Mouse (Mus musculus) liver, embryonic 16.5 days (tissue): ENCODE measurements at regions not wholly inside any gene's neighbourhood (a gene's known extent, or its start where the extent isn't known, plus 50 kb on each side); places are given as distances from the start of the nearest gene placed in this dataset.

Source experiments
- ATAC-seq: fragments of 200-750 bp; cut with Nextera tagmentation; 2 replicates; pipeline ENCODE4 v1.8.0; 2017; ENCODE audit warnings: low read depth, mild to moderate bottlenecking, moderate number of reproducible peaks, moderate library complexity
- H3K27ac ChIP-seq: fragments of 300-500 bp; sonication (generic); 2 replicates; pipeline ENCODE4 v1.5.1; 2014; ENCODE audit warnings: mild to moderate bottlenecking, low read length
- H3K27me3 ChIP-seq: fragments of 300-500 bp; sonication (generic); 2 replicates; pipeline ENCODE4 v1.6.1; 2014; ENCODE audit warnings: low read depth, low read length, mixed read lengths; ENCODE audit not compliant: control insufficient read depth, insufficient read depth
- H3K36me3 ChIP-seq: fragments of 300-500 bp; sonication (generic); 2 replicates; pipeline ENCODE4 v1.6.1; 2014; ENCODE audit warnings: mild to moderate bottlenecking; ENCODE audit not compliant: control insufficient read depth, insufficient read depth
- H3K4me1 ChIP-seq: fragments of 300-500 bp; sonication (generic); 2 replicates; pipeline ENCODE4 v1.6.1; 2014; ENCODE audit warnings: low read depth, low read length, mixed read lengths; ENCODE audit not compliant: control insufficient read depth
- H3K4me2 ChIP-seq: fragments of 300-500 bp; sonication (generic); 2 replicates; pipeline ENCODE4 v1.6.1; 2014; ENCODE audit warnings: low read depth, low read length, mixed read lengths
- H3K4me3 ChIP-seq: fragments of 300-500 bp; sonication (generic); 2 replicates; pipeline ENCODE4 v1.5.1; 2014; ENCODE audit warnings: low read depth, mild to moderate bottlenecking, low read length
- H3K9ac ChIP-seq: fragments of 300-500 bp; sonication (generic); 2 replicates; pipeline ENCODE4 v1.6.1; 2014; ENCODE audit warnings: low read depth, low read length
- H3K9me3 ChIP-seq: fragments of 300-500 bp; sonication (generic); replicated peaks from 2 replicates; pipeline ENCODE4 v1.6.1; 2016; ENCODE audit warnings: low read length; ENCODE audit not compliant: control insufficient read depth
- WGBS: fragments of 180-500 bp; shearing (Covaris S2); extraction: QIAGEN DNeasy Blood & Tissue Kit; methylation state at CpG from one replicate; pipeline ENCODE4 v1.1.7; 2014; ENCODE audit not compliant: insufficient replicate concordance; 5-methylcytosine and 5-hydroxymethylcytosine counted together

DNA sequence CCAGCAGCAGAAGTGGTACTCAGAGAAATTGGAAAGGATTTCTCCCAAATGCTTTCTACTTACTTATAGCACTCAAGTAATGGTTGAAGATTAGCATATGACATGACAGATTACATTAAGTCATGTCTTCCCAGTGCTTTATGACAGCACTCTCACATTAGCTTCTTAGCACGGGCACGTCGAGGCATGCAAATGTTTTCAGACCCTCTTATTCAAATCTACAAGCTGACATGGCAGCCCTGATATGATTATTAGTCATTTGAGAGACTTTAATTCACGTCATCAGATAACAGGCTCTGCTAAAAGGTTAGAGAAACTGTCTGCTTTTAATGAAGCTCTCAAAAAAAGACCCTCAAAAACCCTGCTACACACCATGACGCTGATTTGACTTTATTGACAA is 590.1 kb downstream of the Lmo4 start:
- Histone ChIP-seq H3K9ac (no peak overlapping the region), H3K4me3 (no peak overlapping the region), H3K4me2 (no peak overlapping the region), H3K27me3 (no peaks in the 10 kb centered on the region), H3K9me3 (no peaks in the 10 kb centered on the region; the same call in 1 of the 2 replicates), H3K36me3 (no peaks in the 10 kb centered on the region), H3K27ac (no peak overlapping the region), H3K4me1 (no peaks in the 10 kb centered on the region)
- ATAC-seq = no peak
- 61% methylated on average over 5 of the region's 5 CpGs for WGBS

DNA sequence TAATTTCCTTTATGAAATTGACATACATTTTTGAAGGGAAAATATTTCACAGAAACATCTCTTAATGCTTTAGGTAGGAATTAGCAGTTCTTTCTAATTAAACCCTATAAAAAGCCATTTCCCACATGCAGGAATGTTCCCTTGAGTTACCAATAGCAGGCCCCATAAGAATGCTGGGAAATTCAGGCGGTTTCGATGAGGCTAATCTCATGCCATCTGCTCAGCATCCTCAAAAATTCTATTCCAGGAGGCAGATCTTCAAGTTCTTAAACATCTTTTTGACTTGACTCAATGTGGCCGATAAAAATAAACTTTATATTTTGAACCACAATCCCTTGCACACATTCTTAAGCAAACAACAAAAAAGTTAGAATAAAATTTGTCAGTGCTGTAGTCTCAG is 591.0 kb downstream of the Lmo4 start:
- no peak overlapping the region for H3K9ac ChIP-seq
- no peak for ATAC-seq
- no peaks in the 10 kb centered on the region for H3K36me3 ChIP-seq
- H3K4me1 ChIP-seq = no peaks in the 10 kb centered on the region
- no peak overlapping the region for H3K27ac ChIP-seq
- no peaks in the 10 kb centered on the region for H3K27me3 ChIP-seq
- H3K4me2 ChIP-seq = no peak overlapping the region
- no peak overlapping the region for H3K4me3 ChIP-seq
- H3K9me3 ChIP-seq = no peaks in the 10 kb centered on the region; the same call in 1 of the 2 replicates
- 69% methylated on average over 3 of the region's 3 CpGs for WGBS

DNA sequence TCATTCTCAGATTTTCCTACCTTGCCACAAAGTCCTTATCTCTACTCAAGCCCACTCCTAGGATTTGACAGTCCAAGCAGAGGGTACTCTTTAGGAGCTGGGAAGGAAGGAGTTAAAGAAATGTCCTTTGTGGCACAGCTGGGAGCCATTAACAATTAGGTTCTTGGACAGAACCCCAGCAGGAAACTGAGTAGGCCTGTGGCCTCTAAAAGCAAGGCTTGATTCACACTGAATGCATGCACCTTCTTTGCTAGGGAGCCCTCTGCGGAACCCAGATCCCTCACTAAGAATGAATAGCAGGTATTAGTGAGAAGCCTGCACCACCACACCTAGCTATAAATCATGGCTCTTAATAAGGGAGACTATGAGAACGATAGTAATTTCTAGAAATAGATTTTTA is 595.3 kb downstream of the Lmo4 start:
- Histone ChIP-seq H3K36me3 (no peaks in the 10 kb centered on the region), H3K9ac (no peak overlapping the region), H3K9me3 (no peaks in the 10 kb centered on the region; the same call in 1 of the 2 replicates), H3K4me2 (no peak overlapping the region), H3K4me1 (no peaks in the 10 kb centered on the region), H3K4me3 (no peak overlapping the region), H3K27me3 (no peaks in the 10 kb centered on the region), H3K27ac (no peak overlapping the region)
- no peak for ATAC-seq
- 65% methylated on average over 2 of the region's 2 CpGs for WGBS

DNA sequence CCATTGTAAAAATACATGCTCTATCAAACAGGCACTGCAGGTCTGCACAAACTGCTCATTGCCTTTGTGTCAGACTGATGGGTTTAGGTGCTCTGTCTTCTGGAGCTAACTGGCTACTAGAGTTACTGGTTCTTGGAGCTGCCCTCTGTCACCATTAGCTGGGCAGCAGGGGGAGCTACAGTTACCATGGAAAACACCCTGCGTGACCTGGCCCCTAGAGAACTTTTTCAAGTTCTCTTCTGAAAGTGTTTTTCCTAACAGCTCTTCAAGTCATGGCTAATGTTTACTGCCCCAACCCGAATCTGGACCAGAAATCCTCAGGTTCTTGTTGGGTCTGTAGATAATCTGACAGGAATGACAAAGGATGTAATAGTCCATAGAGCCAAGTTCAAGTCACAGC is 605.9 kb downstream of the Lmo4 start:
- 27% methylated on average over 2 of the region's 2 CpGs for WGBS

DNA sequence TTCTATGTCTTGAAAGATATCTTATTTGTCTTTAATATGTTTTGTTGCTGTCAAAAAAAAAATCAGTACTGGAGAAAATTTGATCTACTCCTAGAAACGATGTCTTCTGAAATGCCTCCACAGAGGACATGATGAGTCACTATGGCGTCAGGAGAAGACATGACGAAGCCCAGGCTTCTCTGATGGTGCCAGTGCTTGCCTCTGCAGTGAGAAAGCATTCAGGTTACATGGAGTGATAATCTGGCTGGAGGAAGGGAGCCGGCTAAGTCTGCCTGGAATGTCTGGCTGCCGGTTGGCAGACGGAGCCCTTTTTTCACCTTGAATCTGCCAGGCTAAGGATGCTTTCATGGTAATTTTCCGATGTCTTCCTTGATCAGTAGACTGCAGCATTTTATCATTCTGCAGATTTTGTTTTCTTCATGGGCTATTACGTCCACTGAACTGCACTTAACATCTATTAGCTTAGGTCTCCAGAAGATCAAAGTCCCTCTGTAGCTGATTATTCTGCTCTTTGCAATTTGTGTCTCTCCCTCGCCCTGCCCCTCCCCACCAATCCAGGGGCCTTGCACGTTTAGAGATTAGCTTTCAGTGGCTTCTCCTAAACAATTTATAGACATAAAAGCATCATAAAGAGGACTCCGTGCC is 607.9 kb downstream of the Lmo4 start:
- Histone ChIP-seq H3K4me1 (no peaks in the 10 kb centered on the region), H3K4me3 (no peak overlapping the region), H3K9ac (no peak overlapping the region), H3K36me3 (no peaks in the 10 kb centered on the region), H3K27me3 (no peaks in the 10 kb centered on the region), H3K27ac (no peak overlapping the region), H3K9me3 (no peaks in the 10 kb centered on the region), H3K4me2 (no peak overlapping the region)
- ATAC-seq = no peak
- WGBS = 39% methylated on average over 11 of the region's 11 CpGs

More for the DNA sequence above, 605.9 kb downstream of the Lmo4 start:
- no peaks in the 10 kb centered on the region for H3K36me3 ChIP-seq
- H3K4me2 ChIP-seq = no peak overlapping the region
- ATAC-seq = no peak
- H3K27ac ChIP-seq = no peak overlapping the region
- no peaks in the 10 kb centered on the region for H3K27me3 ChIP-seq
- no peak overlapping the region for H3K9ac ChIP-seq
- no peaks in the 10 kb centered on the region for H3K4me1 ChIP-seq
- H3K9me3 ChIP-seq = no peaks in the 10 kb centered on the region
- H3K4me3 ChIP-seq = no peak overlapping the region

DNA sequence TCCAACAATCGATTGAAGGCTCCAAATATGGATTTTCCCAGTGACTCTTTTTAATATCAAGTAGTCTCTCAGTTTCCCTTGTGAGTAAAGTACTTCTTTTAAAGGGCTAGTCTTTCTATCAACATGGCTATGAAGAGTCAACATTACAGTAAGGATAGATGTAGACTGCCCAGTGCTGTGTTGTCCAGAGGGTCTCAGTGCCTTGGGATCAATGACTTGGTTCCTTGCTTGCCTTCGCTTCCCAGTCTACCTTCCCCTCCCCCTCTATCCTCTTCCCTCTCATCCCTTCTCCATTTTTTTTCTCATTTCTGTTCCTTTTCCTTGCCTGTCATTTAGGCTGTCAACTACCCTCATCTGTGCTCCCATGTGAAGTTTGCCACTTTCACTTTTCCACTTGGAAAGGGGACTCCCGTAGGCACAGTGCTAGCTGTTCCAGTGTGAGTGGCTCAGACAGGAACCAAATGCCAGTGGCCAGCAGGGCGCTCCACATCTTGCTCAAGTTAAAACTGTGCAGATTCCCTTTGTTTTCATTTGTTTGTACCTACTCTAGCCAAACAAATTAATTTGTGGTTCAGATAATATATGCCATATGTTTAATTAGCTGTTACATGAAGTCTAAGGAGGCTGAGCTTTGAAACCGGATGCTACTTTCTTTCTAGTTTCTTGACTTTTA is 608.9 kb downstream of the Lmo4 start:
- no peak overlapping the region for H3K4me2 ChIP-seq
- WGBS = 67% methylated on average over 5 of the region's 5 CpGs

DNA sequence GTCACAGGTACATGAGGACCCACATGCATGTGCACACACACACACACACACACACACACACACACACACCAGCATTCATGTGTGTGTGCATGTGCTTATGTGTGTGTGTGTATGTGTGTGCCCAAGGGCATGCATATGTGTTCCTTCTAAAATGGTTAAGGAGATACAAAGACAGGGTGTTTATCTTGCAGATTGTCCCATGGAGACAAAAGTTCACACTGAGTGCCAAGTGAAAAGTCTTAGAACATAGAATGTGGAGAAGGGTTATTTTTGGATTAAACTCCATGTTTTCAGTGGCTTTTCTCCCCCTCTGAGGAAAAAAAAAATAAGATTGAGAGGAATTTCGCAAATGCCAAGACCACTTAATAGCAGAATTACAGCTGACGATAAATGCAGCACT is 609.9 kb downstream of the Lmo4 start:
- H3K36me3 ChIP-seq = no peaks in the 10 kb centered on the region
- H3K27ac ChIP-seq = no peak overlapping the region
- H3K27me3 ChIP-seq = no peaks in the 10 kb centered on the region
- no peak overlapping the region for H3K4me3 ChIP-seq
- no peak for ATAC-seq
- WGBS = 66% methylated on average over 2 of the region's 2 CpGs
- no peaks in the 10 kb centered on the region for H3K9me3 ChIP-seq
- no peak overlapping the region for H3K9ac ChIP-seq
- H3K4me1 ChIP-seq = no peaks in the 10 kb centered on the region
- H3K4me2 ChIP-seq = no peak overlapping the region

More for the DNA sequence above, 608.9 kb downstream of the Lmo4 start:
- no peak overlapping the region for H3K9ac ChIP-seq
- no peaks in the 10 kb centered on the region for H3K4me1 ChIP-seq
- no peaks in the 10 kb centered on the region for H3K9me3 ChIP-seq
- H3K27me3 ChIP-seq = no peaks in the 10 kb centered on the region
- no peak overlapping the region for H3K4me3 ChIP-seq
- no peaks in the 10 kb centered on the region for H3K36me3 ChIP-seq
- no peak overlapping the region for H3K27ac ChIP-seq
- no peak for ATAC-seq

DNA sequence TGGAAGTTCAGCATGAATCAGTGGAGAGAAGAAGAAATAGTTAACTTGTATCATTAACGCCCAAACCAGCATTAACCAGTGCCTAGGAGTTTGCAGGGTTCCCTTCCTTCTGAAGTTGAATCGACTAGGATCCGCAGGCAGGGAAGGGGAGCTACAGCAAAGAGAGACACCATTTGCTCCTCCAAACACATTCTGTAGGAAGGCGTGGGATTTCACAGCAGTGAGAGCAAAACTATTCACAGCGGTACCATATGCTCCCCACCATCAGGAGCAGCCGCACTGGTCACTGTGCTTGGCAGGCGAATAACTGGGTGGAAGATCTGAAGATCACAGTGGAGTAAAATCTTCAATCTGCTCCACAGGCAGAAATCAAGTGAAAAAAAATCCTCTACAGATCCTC is 610.3 kb downstream of the Lmo4 start:
- no peaks in the 10 kb centered on the region for H3K36me3 ChIP-seq
- H3K9ac ChIP-seq = no peak overlapping the region
- H3K9me3 ChIP-seq = no peaks in the 10 kb centered on the region
- H3K27ac ChIP-seq = no peak overlapping the region
- no peak for ATAC-seq
- no peak overlapping the region for H3K4me2 ChIP-seq
- no peak overlapping the region for H3K4me3 ChIP-seq
- no peaks in the 10 kb centered on the region for H3K27me3 ChIP-seq
- 49% methylated on average over 7 of the region's 7 CpGs for WGBS
- no peaks in the 10 kb centered on the region for H3K4me1 ChIP-seq

DNA sequence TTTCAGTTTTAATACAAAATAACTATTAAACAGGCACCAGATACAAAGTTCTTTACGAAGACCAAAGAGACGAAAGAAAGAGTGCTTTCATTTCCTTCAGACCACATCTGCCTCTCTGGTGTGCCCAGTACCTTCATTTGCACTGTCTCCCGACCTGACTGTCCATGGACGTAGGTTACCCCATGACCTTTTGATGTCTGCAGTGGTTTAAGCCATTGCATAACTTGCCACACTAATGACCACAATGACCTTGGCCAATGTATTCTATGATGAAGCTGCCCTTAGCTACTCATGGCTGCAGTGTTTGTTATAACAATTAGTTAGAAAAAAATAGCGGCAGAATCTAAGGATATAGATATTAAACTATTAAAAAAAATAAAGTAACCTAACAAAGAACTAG is 618.4 kb downstream of the Lmo4 start:
- Histone ChIP-seq H3K4me1 (no peaks in the 10 kb centered on the region), H3K4me3 (no peak overlapping the region), H3K27ac (no peak overlapping the region), H3K36me3 (no peaks in the 10 kb centered on the region), H3K4me2 (no peak overlapping the region), H3K27me3 (no peaks in the 10 kb centered on the region), H3K9me3 (no peaks in the 10 kb centered on the region), H3K9ac (no peak overlapping the region)
- WGBS = 57% methylated on average over 5 of the region's 5 CpGs
- ATAC-seq = no peak
